Mouse (Mus musculus): ENCODE measurements around the gene Mov10. TPM values are rescaled to one million over a fixed set of nuclear protein-coding genes. Genes with fewer than 3 reads are reported as not detected.

Gene Mov10
- total RNA-seq, 2 experiments from 2014 or later: 2.4 to 13.9 TPM

DNA sequence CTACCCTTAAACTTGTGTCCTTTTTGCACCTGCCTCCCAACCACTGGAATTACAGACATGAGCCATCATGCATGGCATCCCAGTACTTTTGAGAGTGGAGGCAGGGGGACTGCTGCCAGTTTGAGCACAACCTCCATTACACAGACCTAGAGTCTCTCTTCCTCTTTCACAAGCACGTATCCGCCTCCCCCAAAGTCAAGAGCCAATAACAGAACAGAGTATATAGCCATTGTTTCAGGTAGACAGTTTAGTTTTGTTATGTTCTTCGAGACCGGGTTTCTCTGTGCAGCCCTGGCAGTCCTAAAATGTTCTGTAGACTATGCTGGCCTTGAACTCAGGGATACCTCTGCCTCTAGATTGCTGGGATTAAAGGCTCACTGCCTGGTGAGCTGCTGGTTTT, 6.1 kb downstream of the Mov10 start:
- peak; percentile 58 for ATAC-seq (replicated peaks; ENCODE audit: poor library complexity, severe bottlenecking)

DNA sequence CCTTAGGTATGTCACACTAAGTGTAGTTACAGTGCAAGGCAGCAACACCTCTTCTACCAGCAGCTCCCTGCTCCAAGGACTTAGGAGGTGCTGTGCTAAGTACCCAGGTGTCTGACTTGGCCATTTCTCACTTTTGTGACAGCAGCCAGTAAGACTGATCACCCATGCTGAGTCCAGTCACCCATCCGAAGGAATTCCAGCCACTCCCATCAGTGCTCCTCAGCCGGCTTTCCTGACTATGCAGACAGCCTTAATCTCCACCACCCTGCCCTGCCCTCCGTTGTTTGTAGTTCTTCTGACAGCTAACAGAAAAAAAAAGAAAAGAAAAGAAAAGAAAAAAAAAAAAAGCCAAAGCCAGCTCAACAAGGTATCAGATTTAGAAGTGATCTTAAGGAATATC, 6.6 kb downstream of the Mov10 start:
- ATAC-seq (replicated peaks; ENCODE audit: poor library complexity, severe bottlenecking): no peak

DNA sequence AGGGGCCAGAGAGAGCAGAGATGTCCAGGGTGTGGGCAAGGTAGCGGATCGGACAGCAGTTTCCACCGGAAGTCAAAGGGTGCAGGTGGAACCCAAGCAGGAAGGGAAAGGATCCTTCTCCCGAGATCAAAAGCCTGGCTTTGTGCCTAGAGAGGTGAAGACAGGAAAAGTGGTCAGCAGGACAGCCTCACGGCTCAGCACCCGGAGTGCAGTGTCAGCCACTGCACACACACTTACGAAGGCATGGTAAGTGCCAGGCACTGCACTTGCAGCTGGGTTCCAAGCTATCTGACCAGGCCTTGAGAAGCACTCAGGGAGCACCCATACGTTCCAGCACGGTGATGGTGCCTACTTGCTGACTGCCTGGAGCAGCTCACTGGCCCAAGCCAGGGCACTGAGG, 12.8 kb downstream of the Mov10 start:
- no peak for ATAC-seq (replicated peaks; ENCODE audit: poor library complexity, severe bottlenecking)

DNA sequence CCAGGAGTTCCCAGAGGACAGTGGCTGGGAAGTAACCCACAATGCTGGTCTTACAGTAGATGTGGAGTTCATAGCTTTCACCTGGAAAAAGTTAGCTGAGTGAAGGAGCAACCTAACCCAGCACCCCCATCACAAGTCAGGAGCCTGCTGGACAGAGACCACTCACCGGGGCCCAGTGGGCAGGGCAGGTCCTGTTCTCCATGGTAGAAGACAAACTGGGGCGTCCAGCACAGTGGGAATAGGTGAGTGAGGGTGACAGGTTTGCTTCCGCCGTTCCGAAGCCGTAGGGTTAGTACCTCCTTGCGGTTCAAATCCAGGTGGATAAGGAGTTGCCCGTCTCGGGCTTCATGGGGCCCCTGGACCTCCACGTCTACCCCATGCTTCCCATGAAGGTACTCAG, 14.1 kb downstream of the Mov10 start:
- ATAC-seq (replicated peaks; ENCODE audit: poor library complexity, severe bottlenecking): no peak

DNA sequence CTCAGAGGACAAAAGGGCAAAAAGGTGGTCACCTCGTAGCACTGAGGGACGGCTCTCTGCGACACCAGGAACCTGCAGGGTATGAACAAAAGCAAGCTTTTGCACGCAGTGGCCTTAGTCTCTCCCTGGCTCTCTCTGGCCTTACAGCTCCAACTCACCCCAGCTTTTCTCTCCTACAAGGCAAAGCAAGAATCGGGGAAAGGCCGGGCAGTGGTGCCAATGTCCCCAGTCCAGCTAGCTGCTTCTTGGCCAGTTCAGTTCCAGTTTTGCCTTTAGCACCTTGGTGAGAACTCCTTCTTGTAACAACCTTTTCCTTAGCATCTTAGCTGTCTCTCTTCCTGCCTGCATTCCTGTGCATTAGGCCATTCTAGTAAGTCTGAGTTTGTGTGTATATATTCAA, 16.9 kb downstream of the Mov10 start:
- no peak for ATAC-seq (replicated peaks; ENCODE audit: poor library complexity, severe bottlenecking)

DNA sequence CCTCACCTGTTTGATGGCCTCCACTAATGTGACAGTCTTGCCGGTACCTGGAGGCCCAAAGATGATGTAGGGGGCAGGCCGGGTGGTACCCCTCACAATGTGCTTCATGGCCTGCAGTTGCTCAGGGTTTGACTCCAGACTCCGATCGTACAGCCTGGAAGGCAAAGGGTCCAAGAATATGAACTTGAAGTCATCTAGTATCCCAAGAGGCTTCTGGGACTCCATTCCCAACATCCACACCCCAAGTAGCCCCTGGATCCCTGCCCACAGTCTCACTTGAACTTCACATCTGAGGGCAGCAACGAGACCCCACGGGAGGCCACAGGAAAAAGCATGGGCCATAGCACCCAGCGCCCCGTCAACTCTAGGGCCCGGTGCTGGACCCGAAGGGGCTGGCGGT, 17.7 kb downstream of the Mov10 start:
- no peak for ATAC-seq (replicated peaks; ENCODE audit: poor library complexity, severe bottlenecking)

DNA sequence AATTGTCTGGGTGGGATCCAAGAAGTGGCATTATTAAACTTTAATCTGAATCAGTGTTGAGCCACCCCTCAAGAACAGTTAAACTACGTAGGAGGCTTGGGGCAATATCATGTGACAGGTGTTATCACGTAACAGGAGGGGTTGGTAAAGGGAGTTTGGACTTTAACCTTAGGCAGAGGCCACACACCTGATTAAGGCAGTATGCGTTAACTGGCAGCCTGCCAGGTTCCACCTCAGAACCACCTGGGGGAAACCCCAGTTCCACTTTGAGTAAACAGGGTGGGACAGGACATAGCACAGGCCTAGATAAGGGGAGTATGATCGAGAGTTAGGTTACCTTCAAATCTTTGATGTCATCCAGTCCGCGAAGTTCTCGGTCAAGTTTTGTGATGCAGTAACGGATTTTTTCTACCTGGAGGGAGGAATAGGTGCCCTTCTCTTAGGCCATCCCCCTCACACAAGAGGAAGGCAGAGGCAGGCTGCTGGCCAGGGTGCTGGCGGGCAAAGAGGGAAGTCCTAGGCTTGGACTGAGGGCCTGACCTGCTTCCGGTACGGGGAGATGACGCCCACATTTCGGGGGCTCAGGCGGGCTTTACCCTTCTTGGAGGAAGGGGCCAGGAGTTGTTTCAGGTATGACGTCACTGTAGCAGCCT, 21.8 kb downstream of the Mov10 start:
- no peak for ATAC-seq (replicated peaks; ENCODE audit: poor library complexity, severe bottlenecking)

DNA sequence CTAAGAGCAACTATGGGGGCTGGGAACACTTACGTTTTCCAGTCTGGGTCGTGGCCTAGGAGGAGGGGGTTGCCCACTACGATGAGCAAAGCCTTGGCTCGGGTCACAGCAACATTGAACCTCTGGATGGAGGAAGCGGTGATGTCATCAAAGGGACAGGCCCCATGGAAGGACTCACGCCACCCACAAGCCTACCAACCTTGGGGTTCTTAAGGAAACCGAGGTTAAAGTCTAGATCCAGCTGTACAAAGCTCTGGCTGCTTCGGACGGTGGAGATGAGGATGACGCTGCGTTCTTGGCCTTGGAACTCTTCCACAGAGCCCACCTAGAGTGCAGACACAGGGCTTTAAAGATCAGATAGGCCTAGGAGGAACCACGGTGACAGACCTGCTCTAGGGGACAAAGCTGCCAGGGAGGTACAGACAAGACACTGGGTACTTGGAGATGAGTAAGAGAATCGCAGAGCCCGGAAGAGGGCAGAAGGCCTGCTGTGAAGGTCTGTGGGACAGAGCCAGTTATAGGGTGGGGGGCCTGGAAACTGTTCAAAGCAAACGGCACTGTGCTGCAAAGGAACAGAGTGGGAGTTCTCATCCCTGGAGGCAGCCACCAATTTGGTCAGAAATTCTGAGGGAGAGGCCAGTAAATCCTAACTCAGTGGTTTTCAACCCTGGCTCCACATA, 22.6 kb downstream of the Mov10 start:
- no peak for ATAC-seq (replicated peaks; ENCODE audit: poor library complexity, severe bottlenecking)

DNA sequence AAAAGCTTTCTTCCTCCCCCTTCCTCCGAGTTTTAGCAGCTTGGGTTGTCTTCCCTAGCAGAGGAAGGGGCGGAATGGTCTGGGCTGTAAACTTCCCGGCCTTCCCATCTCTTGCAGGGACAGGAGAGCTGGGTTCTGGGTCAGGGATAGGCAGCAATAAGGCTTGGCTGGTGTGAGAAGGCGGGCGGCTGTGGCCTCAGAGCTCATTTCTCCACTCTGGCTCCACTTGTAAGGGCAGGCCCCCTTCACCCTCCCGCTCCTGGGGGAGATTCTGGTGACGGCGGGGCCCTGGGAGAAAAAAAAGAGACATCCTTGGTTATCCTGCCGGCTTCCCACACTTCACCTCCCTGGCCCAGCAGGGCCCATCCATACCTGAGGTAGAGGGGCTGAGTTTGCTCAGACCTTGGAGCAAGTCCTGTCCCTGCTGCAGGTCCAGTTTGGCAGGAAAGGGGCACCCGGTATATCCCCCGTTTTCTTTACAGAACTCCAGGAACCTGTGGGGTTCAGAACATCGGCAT, 23.4 kb downstream of the Mov10 start:
- no peak for ATAC-seq (replicated peaks; ENCODE audit: poor library complexity, severe bottlenecking)

DNA sequence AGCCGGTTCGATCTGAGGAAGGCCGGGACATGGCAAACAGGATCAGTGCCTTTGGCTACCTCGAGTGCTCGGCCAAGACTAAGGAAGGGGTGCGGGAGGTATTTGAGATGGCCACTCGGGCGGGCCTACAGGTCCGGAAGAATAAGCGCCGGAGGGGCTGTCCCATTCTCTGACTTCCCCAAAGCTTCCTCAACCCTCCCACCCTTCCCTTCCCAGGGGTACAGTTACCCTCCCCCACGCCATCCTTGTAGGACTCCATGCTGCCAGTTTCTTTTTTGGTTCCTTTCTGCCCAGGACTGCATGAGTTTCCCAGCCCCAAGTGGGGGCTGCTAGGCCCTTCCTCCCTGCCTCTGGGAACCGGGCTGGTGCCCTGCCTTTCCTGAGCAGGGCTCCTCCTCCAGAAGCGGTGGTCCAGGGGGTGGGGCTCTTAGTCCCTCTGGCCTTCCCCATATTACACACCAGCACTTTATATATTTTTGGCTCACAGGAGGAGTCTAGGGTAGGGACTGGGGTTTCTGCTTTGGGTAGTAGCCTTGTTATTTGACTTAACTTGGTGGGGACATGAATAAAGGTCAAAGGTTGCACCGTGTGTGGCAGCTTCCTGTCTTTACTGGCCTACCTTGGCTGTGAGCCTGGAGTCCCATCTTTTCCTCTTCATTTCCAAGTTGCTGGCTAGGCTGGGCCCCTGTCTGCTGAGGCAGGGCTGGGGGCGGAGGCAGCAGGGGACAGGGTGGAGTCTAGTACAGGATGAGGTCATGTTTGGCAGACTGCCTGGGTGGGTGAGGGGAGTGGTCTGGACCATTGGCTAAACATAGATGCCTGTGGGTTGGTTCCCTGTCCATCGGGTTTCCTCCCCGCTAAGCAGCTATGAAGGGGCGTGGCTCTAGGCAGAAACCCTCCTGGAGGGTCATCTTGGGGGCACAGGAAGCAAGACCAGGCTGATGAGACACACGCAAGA, 24.2 kb downstream of the Mov10 start:
- peak; percentile 66 for ATAC-seq (replicated peaks; ENCODE audit: poor library complexity, severe bottlenecking)

DNA sequence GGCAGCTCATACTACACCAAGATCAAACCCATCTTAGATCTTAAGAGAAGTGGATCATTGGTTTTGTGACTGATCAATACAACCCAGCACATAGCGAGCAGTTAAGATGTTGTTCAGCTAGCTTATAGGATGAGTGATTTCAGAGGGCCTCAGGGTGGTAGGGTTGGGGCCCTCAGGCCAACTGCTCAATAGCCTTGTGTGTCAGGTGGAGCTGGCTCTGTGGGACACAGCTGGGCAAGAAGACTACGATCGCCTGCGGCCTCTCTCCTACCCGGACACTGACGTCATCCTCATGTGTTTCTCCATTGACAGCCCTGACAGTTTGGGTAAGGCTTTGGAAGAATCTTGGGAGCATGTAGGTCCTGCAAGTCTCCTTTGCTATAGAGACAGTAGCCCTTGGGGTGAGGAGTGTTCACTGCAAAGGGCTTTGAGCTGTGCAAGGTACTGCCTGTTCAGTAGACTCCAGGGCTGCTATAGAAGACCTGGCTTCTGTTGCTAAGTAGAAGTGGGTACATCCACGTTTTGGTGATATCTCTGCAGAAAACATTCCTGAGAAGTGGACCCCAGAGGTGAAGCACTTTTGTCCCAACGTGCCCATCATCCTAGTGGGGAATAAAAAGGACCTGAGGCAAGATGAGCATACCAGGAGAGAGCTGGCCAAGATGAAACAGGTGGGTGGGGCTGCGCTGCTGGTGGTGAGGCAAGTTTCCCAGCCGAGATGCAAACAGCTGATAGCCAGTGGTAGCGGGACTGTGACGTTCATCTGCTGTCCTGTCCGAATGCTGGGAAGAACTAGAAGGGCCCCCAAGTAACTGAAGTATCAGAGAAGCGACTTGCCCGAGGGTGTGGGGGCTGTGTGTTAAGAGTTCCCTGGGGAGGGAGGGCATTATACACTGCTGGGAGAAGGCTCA, 25.7 kb downstream of the Mov10 start:
- ATAC-seq (replicated peaks; ENCODE audit: poor library complexity, severe bottlenecking): no peak

DNA sequence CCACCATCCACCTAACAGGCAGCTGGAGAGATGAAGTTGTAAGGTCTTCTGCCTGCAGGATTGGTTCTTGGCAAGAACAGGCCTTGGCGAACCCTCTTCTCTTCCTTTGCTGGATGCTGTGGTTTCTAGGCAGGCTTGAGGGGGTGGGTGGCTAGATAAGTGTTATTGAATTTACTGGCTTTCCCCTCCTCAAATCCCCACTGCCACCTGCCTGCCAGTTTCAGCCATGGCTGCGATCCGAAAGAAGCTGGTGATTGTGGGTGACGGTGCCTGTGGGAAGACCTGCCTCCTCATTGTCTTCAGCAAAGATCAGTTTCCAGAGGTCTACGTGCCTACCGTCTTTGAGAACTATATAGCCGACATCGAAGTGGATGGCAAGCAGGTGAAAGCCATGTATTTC, 26.7 kb downstream of the Mov10 start:
- no peak for ATAC-seq (replicated peaks; ENCODE audit: poor library complexity, severe bottlenecking)

DNA sequence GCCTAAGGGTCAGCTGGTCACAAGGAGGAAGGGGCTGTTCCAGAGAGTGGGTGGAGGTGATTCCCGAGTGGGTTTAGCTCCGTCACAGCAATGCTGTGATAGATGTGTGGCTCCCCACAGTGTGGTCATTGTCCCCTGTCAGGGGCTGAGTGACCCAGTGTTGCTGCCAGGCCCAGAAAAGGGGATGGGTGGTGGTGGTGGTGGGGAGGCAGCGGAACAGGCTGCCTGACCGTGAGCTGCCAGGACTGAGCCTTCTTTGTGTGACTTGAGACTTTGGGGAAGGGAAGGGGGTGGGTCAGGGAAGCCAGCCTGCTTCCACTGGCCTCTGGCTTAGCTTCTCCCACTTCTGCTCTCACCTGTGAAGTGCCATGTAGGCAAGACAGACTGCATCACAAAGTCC, 27.3 kb downstream of the Mov10 start:
- no peak for ATAC-seq (replicated peaks; ENCODE audit: poor library complexity, severe bottlenecking)

DNA sequence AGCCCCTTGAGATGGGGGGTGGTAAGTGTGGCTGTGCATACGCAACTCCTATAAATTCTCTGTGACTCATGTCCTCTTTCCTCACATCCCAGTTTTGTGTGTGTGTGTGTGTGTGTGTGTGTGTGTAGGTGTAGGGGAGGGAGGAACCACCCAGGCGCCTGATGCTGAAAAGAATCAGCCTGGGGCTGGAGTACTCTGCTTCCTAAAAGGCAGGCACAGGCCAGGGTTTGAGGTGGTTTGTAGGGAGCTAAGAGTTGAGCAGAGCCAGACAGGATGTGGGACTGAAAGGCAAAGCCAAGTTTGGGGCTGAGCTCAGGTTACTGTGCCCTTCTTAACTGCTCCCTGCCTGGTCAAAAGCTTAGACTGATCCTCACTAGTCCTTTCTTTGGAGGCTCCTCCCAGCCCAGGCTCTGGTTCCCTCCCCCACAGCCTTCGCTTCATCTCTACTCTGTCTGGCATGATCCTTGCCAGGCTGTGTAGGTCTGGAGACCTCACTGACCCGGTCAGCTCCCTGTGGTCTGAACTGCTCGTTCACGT, 27.9 kb downstream of the Mov10 start:
- no peak for ATAC-seq (replicated peaks; ENCODE audit: poor library complexity, severe bottlenecking)

DNA sequence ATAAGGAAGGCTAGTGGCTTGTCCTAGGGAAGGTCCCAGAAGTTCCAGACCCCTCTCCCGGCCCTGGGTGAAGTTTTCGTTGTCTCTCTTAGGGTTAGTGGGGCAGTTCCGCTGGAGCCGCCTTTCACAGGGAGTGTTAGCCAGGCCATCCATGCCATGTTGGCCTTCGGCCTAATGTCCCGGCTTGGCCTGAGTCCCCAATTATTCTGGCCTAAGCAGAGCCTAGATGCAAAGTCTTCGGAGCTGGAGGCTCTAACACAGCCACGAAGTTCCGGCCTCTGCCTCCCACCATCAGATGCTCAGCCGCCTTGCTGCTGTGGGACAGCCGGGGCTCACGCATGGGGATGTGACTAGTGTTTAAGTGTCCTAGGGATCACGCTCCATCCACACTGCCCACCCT, 28.5 kb downstream of the Mov10 start:
- no peak for ATAC-seq (replicated peaks; ENCODE audit: poor library complexity, severe bottlenecking)

DNA sequence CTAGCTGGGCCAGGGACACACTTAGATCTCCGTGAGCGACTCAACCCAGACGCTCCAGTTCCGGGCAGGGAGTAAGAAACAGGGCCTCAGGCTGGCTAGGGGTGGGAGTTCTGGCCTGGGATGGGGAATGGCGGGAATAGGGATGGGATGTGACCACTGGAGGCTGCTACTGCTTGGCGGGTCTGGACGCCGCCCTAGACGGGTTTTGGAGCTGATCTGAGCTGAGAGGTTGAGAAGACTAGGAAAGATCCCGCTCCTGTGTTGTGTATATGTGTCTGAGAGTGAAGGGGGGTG, 29.1 kb downstream of the Mov10 start:
- no peak for ATAC-seq (replicated peaks; ENCODE audit: poor library complexity, severe bottlenecking)

DNA sequence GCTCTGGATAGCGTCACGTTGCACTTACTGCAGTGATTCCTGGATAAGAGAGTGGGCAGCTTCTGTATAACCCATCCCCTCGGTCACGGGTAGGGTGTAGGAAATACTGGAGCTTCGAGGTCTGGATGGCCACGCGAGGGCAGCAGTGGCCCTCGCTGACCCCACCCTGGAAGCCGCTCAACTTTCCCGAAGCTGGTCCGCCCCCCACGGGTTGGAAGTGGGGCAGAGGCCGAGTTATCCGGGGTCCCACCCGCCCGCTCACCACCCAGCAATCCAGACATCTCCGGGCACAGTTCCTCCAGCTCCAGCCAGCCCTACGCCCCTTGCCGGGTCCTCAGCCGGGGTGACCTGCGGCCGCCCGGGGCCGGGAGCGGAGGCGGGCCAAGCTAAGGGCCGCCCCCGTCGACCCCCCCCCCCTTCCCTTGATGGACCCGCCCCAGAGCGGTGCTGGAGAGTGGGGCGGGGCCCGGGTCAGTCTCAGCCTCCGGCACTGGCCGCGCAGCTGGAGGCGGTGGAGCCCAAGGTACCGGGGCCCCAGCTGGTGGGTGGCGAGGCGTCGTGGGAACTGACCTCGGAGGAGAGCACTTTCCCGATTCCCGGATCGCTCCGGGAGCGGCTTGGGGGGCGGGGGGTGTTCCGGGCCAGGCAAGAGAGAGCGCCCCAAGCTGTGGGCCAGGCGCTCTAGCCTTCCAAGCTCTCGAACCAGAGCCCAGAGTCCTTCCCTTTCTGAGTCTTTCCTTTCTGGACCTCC, 29.6 kb downstream of the Mov10 start:
- peak; percentile 59 for ATAC-seq (replicated peaks; ENCODE audit: poor library complexity, severe bottlenecking)

DNA sequence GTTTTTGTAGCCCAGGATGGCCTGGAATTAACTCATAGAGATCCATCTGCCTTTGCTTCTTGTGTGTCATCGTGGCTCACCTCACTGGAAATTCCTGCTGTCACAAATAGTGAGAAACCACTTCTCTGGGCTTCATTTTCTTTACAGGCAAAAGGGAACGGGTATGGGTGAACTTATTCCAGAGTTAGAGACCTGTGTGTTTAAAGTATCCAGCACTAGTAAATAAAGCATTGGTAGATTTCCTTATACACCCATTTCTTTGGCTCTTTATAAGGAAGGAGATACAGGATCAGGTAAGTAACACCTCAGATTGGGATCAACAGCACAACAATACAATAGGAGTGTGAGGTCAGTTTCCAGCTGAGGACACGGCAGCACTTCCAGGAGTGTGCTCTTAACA, 30.3 kb downstream of the Mov10 start, which contains the start of gene Rhoc:
Gene Rhoc, plus strand, starts transcription at position 301 of the 400 bp plus-strand sequence.
- ATAC-seq (replicated peaks; ENCODE audit: poor library complexity, severe bottlenecking): no peak

DNA sequence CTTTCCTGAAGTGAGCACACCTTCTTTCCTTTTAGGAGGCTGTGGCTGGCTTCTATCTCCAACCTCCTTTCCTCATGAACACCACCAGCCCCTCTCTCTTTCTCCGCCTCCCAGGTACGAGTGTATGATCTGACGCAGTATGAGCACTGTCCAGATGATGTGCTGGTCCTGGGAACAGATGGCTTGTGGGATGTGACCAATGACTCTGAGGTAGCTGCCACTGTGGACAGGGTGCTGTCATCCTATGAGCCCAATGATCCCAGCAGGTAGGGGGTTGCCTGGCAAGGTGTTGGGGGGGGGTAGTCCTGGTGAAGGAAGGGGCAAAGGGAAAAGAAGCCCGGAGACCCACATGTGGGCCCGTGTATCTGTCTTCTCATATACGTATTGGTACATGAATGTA, 33.1 kb downstream of the Mov10 start:
- no peak for ATAC-seq (replicated peaks; ENCODE audit: poor library complexity, severe bottlenecking)
